Mouse (Mus musculus) stomach, embryonic 16.5 days (tissue): ENCODE measurements around the gene Med10. TPM values are rescaled to one million over a fixed set of nuclear protein-coding genes. Genes with fewer than 3 reads are reported as not detected.
A peak's percentile ranks its signal among the peaks of the same experiment; 100 is the strongest.

Experiments
- ATAC-seq: fragments of 200-750 bp; cut with Nextera tagmentation; 2 replicates; pipeline ENCODE4 v1.8.0; 2017; ENCODE audit warnings: moderate number of reproducible peaks, moderate TSS enrichment; ENCODE audit not compliant: insufficient read depth, low FRiP score
- H3K27ac ChIP-seq: fragments of 300-500 bp; sonication (generic); 2 replicates; pipeline ENCODE4 v1.5.1; 2014; ENCODE audit warnings: low read length
- H3K27me3 ChIP-seq: fragments of 300-500 bp; sonication (generic); 2 replicates; pipeline ENCODE4 v1.6.1; 2014; ENCODE audit warnings: low read length, control low read depth, mixed read lengths; ENCODE audit not compliant: control insufficient read depth, insufficient read depth
- H3K36me3 ChIP-seq: fragments of 300-500 bp; sonication (generic); 2 replicates; pipeline ENCODE4 v1.6.1; 2014; ENCODE audit warnings: low read length; ENCODE audit not compliant: control insufficient read depth, insufficient read depth
- H3K4me1 ChIP-seq: fragments of 300-500 bp; sonication (generic); 2 replicates; pipeline ENCODE4 v1.6.1; 2014; ENCODE audit warnings: low read length, control low read depth, mixed read lengths; ENCODE audit not compliant: control insufficient read depth, insufficient read depth
- H3K4me2 ChIP-seq: fragments of 300-500 bp; sonication (generic); 2 replicates; pipeline ENCODE4 v1.6.1; 2014; ENCODE audit warnings: low read depth, low read length, mixed read lengths
- H3K4me3 ChIP-seq: fragments of 300-500 bp; sonication (generic); replicated peaks from 2 replicates; pipeline ENCODE4 v1.5.1; 2014; ENCODE audit warnings: mild to moderate bottlenecking, low read length
- H3K9ac ChIP-seq: fragments of 300-500 bp; sonication (generic); 2 replicates; pipeline ENCODE4 v1.6.1; 2014; ENCODE audit warnings: low read length
- H3K9me3 ChIP-seq: fragments of 300-500 bp; sonication (generic); replicated peaks from 2 replicates; pipeline ENCODE4 v1.6.1; 2016; ENCODE audit warnings: low read length, control low read depth; ENCODE audit not compliant: control insufficient read depth
- WGBS: fragments of 180-500 bp; shearing (Covaris S2); extraction: QIAGEN DNeasy Blood & Tissue Kit; methylation state at CpG from one replicate; pipeline ENCODE4 v1.1.7; 2014; 5-methylcytosine and 5-hydroxymethylcytosine counted together
- polyA plus RNA-seq: library from polyadenylated mRNA; unstranded; fragments of >200 nt; fragmentation: Nextera tagmentation; extraction: Ambion mirVana; gene quantifications from 2 replicates; pipeline ENCODE4 v1.2.1, GENCODE M21; 2015

Med10 gene
- polyA plus RNA-seq, 1 experiment from 2014 or later, result 135 TPM

GRCm38 (mm10) chr13:69821169-69821822 lies 19.1 kb downstream of the Med10 start:
- ATAC-seq, result peak; percentile 52; the same call in 1 of the 2 replicates
- Histone ChIP-seq H3K9me3 (no peaks in the 10 kb centered on the region), H3K4me2 (no peak overlapping the region), H3K36me3 (peaks cover 7% of the 10 kb centered on the region; the same call in 1 of the 2 replicates), H3K4me3 (no peak overlapping the region), H3K27me3 (no peaks in the 10 kb centered on the region), H3K4me1 (no peaks in the 10 kb centered on the region), H3K27ac (no peak overlapping the region), H3K9ac (no peak overlapping the region)
- WGBS, result 35% methylated on average over 3 of the region's 3 CpGs

GRCm38 (mm10) chr13:69823920-69824637 lies 21.9 kb downstream of the Med10 start:
- no peaks in the 10 kb centered on the region for H3K27me3 ChIP-seq
- ATAC-seq, result no peak
- no peaks in the 10 kb centered on the region for H3K36me3 ChIP-seq
- H3K4me2 ChIP-seq, result no peak overlapping the region
- no peak overlapping the region for H3K27ac ChIP-seq
- no peak overlapping the region for H3K9ac ChIP-seq
- no peaks in the 10 kb centered on the region for H3K4me1 ChIP-seq
- H3K9me3 ChIP-seq, result no peaks in the 10 kb centered on the region
- 46% methylated on average over 19 of the region's 19 CpGs for WGBS
- no peak overlapping the region for H3K4me3 ChIP-seq

GRCm38 (mm10) chr13:69825396-69826095 lies 23.4 kb downstream of the Med10 start:
- no peak overlapping the region for H3K27ac ChIP-seq
- H3K9me3 ChIP-seq, result no peaks in the 10 kb centered on the region
- no peak overlapping the region for H3K4me2 ChIP-seq
- 21% methylated on average over 8 of the region's 8 CpGs for WGBS
- H3K9ac ChIP-seq, result no peak overlapping the region
- H3K4me3 ChIP-seq, result no peak overlapping the region
- no peaks in the 10 kb centered on the region for H3K27me3 ChIP-seq
- no peaks in the 10 kb centered on the region for H3K36me3 ChIP-seq
- H3K4me1 ChIP-seq, result no peaks in the 10 kb centered on the region
- no peak for ATAC-seq

DNA sequence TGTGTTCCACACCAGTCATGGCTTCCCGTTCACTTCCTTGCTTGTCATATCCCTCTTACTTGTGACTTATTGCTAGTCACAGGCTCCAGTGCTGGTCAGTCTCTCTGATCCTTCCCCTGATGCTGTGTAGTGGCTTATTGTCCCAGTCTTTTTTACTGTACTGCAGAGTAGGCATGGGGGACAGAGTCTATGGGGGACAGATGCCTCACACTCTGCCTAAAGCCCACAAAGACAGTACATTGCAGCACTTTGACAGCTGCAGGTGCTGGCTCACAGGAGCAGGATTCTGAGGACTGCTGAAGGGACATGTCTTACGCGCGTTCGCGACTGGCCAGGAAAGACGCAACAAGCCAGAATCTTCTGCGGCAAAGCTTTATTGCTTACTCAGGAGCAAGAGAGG lies 28.4 kb downstream of the Med10 start:
- Histone ChIP-seq H3K27me3 (no peaks in the 10 kb centered on the region), H3K9me3 (no peaks in the 10 kb centered on the region), H3K36me3 (no peaks in the 10 kb centered on the region), H3K27ac (no peak overlapping the region), H3K4me1 (no peaks in the 10 kb centered on the region), H3K4me2 (no peak overlapping the region), H3K9ac (no peak overlapping the region), H3K4me3 (no peak overlapping the region)
- 91% methylated on average over 8 of the region's 8 CpGs for WGBS
- ATAC-seq, result no peak

- Histone ChIP-seq H3K9me3 (no peaks in the 10 kb centered on the region), H3K4me1 (no peaks in the 10 kb centered on the region), H3K27me3 (no peaks in the 10 kb centered on the region), H3K9ac (no peak overlapping the region), H3K4me2 (no peak overlapping the region), H3K36me3 (no peaks in the 10 kb centered on the region), H3K4me3 (no peak overlapping the region), H3K27ac (no peak overlapping the region)
- ATAC-seq, result no peak
- 85% methylated on average over 9 of the region's 9 CpGs for WGBS
These were observed 30.4 kb downstream of the Med10 start for GRCm38 (mm10) chr13:69832578-69832977.

DNA sequence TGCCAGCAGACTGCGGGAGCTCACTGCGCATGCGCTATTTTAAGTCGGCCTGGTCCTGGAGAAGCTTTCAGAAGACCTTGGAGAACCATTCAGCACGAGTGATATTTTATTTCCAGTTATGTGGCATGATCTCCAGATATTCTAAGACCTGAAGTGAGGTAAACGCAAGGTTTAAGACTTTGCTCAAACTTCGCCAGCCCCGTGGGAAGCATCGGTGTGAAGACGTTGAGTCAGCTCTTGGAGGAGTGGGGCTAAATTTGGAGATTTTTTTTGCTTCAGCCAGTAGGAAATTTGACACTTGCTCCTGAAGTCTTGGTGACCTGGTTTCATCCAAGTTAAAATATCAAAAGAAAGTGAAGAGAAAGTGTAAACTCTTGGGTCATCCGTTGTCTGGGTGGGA lies 31.2 kb downstream of the Med10 start:
- no peak overlapping the region for H3K4me2 ChIP-seq
- H3K9ac ChIP-seq, result no peak overlapping the region
- H3K4me1 ChIP-seq, result no peaks in the 10 kb centered on the region
- WGBS, result 83% methylated on average over 11 of the region's 11 CpGs
- H3K9me3 ChIP-seq, result no peaks in the 10 kb centered on the region
- H3K4me3 ChIP-seq, result no peak overlapping the region
- no peaks in the 10 kb centered on the region for H3K36me3 ChIP-seq
- no peak overlapping the region for H3K27ac ChIP-seq
- no peaks in the 10 kb centered on the region for H3K27me3 ChIP-seq
- ATAC-seq, result no peak

GRCm38 (mm10) chr13:69845592-69845991 lies 43.4 kb downstream of the Med10 start:
- Histone ChIP-seq H3K9ac (no peak overlapping the region), H3K27me3 (no peaks in the 10 kb centered on the region), H3K4me2 (no peak overlapping the region), H3K4me1 (no peaks in the 10 kb centered on the region), H3K4me3 (no peak overlapping the region), H3K36me3 (no peaks in the 10 kb centered on the region), H3K27ac (no peak overlapping the region), H3K9me3 (no peaks in the 10 kb centered on the region)
- no peak for ATAC-seq
- 79% methylated on average over 1 of the region's 1 CpGs for WGBS

GRCm38 (mm10) chr13:69849579-69849978 lies 47.4 kb downstream of the Med10 start:
- Histone ChIP-seq H3K27me3 (no peaks in the 10 kb centered on the region), H3K4me3 (no peak overlapping the region), H3K4me1 (no peaks in the 10 kb centered on the region), H3K9ac (no peak overlapping the region), H3K4me2 (no peak overlapping the region), H3K36me3 (no peaks in the 10 kb centered on the region), H3K27ac (no peak overlapping the region), H3K9me3 (no peaks in the 10 kb centered on the region)
- ATAC-seq, result no peak
- 89% methylated on average over 1 of the region's 1 CpGs for WGBS

DNA sequence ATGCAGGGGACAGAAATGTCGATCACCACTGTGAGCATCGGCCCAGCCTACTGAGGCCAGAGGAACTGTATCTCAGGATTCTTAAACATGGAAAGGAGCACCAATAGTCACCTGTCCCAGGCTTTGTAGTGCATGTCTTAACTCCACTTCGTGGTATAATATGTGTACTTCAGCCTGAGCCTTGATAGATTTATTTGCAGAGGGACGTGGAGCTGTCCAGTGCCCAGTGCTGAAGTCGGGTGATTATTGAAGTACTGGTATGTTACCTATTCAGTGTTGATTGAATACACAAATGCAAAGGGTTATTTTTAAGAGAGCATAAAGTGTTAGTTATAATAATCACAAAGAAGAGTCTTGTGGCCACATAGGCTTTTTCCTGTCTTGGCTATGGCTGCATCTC lies 50.1 kb downstream of the Med10 start:
- ATAC-seq, result no peak
- H3K27ac ChIP-seq, result no peak overlapping the region
- H3K36me3 ChIP-seq, result no peaks in the 10 kb centered on the region
- no peaks in the 10 kb centered on the region for H3K27me3 ChIP-seq
- no peak overlapping the region for H3K9ac ChIP-seq
- 60% methylated on average over 5 of the region's 5 CpGs for WGBS
- no peaks in the 10 kb centered on the region for H3K4me1 ChIP-seq
- no peak overlapping the region for H3K4me2 ChIP-seq
- no peaks in the 10 kb centered on the region for H3K9me3 ChIP-seq
- H3K4me3 ChIP-seq, result no peak overlapping the region
